Mouse (Mus musculus) ES-Bruce4 (cell line): ENCODE measurements around the gene Dpagt1.

Experiments used
- CTCF ChIP-seq: IDR thresholded peaks from one replicate; pipeline ENCODE4 v1.8.1; 2011; ENCODE audit warnings: low read depth, low read length
- EP300 ChIP-seq: IDR thresholded peaks from 2 replicates; pipeline ENCODE4 v1.6.1; 2011; ENCODE audit warnings: low read depth, low read length; ENCODE audit not compliant: insufficient read depth

- TF ChIP-seq EP300 = no peak
- no peak for TF ChIP-seq CTCF
Measured at GRCm38 (mm10) chr9:44347621-44348020, 21.8 kb downstream of the Dpagt1 start.
